Mouse (Mus musculus) E14TG2a.4 (cell line): ENCODE data around the gene Dcaf15.

Experiments used
- CTCF ChIP-seq: conservative IDR thresholded peaks from 2 replicates; pipeline ENCODE4 v1.5.1; 2014; ENCODE audit warnings: low read length
- POU5F1 ChIP-seq: IDR thresholded peaks from 2 replicates; pipeline ENCODE4 v1.6.1; 2014; ENCODE audit warnings: low read length, borderline replicate concordance

- TF ChIP-seq POU5F1 (no peak), CTCF (no peak)
Observed at GRCm38 (mm10) chr8:84096061-84096460, 8.5 kb downstream of the Dcaf15 start.
